Mouse (Mus musculus): Measurements from ENCODE around the gene Hnrnpll. TPM values are rescaled to one million over a fixed set of nuclear protein-coding genes. Genes with fewer than 3 reads are reported as not detected.

Hnrnpll gene
- total and polyA plus RNA-seq, 2 experiments from 2014 or later = 40.0 to 41.8 TPM

DNA sequence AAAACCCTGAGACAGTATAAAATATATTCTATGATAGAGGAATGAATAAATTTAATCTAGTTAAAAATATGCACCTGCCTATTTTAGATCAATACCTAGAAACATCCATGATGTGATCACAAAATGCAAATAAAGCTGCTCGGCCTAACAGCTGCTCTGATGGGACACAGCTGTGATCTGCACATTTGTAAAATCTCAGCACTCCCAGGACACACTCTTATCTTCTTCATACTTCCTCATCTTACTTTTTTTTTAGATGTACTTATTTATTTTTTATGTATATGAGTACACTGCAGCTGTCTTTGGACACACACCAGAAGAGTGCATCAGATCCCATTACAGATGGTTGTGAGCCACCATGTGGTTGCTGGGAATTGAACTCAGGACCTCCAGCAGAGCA is 20.4 kb downstream of the Hnrnpll start:
- DNase-seq (ENCODE audit: low spot score) = no peak
- Histone ChIP-seq H3K9ac (replicated peaks; ENCODE audit: low read length) (no peak overlapping the region), H3K4me3 (ENCODE audit: low read length) (no peak overlapping the region), H3K27ac (no peak overlapping the region), H3K9me3 (ENCODE audit: low read length) (no peaks in the 10 kb centered on the region), H3K4me2 (ENCODE audit: low read depth, low read length) (no peak overlapping the region), H3K4me1 (ENCODE audit: insufficient read depth, low read length) (no peaks in the 10 kb centered on the region), H3K36me3 (ENCODE audit: insufficient read depth, low read length) (peaks cover 3% of the 10 kb centered on the region; the same call in 1 of the 2 replicates), H3K27me3 (ENCODE audit: insufficient read depth, low read length) (no peaks in the 10 kb centered on the region)
- no peak for ATAC-seq
- TF ChIP-seq CTCF (IDR thresholded peaks at IDR 0.05; ENCODE audit: low read depth) = no peak
- WGBS = 69% methylated on average over 1 of the region's 1 CpGs

DNA sequence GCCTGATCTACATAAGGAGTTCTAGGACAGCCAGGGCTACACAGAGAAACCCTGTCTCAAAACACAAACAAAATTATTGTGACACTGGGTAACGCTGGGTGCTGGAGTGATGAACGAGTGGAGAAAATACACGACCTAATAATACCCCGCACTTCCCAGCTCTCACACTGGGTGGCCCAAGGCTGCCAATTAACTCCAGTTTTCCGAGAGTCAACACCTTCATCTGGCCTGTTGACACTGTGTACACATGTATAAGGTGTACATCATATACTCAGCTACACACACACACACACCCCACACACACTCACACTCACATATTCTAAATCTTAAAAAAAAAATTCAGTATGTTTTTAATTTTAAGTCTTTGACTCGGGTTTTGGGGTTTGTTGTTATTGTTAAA is 33.5 kb downstream of the Hnrnpll start:
- H3K9ac ChIP-seq (replicated peaks; ENCODE audit: low read length) = no peak overlapping the region
- no peak overlapping the region for H3K4me2 ChIP-seq (ENCODE audit: low read depth, low read length)
- 0 out of 2 replicates have a peak, but pooled peaks have one; percentile 38 for ATAC-seq
- no peak overlapping the region for H3K27ac ChIP-seq
- H3K9me3 ChIP-seq (ENCODE audit: low read length) = no peaks in the 10 kb centered on the region
- H3K27me3 ChIP-seq (ENCODE audit: insufficient read depth, low read length) = no peaks in the 10 kb centered on the region
- no peak overlapping the region for H3K4me3 ChIP-seq (ENCODE audit: low read length)
- H3K36me3 ChIP-seq (ENCODE audit: insufficient read depth, low read length) = peaks cover 20% of the 10 kb centered on the region
- WGBS = 88% methylated on average over 6 of the region's 6 CpGs
- DNase-seq (ENCODE audit: low spot score) = no peak
- peak; percentile 25 for TF ChIP-seq CTCF (IDR thresholded peaks at IDR 0.05; ENCODE audit: low read depth)
- no peaks in the 10 kb centered on the region for H3K4me1 ChIP-seq (ENCODE audit: insufficient read depth, low read length)

DNA sequence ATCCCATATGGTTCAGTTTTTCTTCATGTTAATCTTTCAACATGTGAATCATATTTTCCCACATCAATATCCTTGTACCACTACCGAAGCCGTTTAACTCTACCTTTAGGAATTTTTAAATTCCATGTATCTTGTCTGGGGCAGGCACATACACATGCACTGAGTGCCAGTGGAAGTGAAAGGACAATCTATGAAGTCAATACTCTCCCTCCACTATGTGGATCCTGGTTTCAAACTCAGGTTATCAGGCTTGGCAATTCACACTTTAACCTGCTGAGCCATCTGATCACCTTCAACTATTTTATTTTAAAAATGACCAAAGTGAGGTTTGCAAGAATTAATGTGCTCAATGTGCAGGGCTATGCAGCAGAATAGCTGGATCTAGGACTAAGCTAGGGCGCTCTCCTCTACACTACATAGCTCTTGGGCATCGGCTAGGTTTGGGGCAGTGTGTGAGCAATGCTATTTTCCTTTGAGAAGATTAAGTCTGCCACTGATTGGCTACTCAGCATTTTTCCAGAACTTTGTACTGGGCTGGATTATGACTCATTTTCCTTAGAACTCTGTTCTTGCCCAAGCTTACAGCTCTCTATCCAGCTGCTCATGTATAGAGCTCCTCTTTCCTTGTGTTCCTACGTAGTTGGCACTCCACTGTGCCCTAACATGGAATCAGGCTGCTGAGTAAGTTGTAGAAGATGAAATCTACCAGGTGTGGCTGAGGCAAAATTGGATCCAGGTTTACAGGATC is 35.8 kb downstream of the Hnrnpll start:
- 94% methylated on average over 5 of the region's 5 CpGs for WGBS
- no peak overlapping the region for H3K9ac ChIP-seq (replicated peaks; ENCODE audit: low read length)
- H3K27ac ChIP-seq = no peak overlapping the region
- ATAC-seq = no peak
- no peaks in the 10 kb centered on the region for H3K9me3 ChIP-seq (ENCODE audit: low read length)
- H3K4me2 ChIP-seq (ENCODE audit: low read depth, low read length) = no peak overlapping the region
- TF ChIP-seq CTCF (IDR thresholded peaks at IDR 0.05; ENCODE audit: low read depth) = no peak
- H3K36me3 ChIP-seq (ENCODE audit: insufficient read depth, low read length) = peaks cover 10% of the 10 kb centered on the region
- no peak overlapping the region for H3K4me3 ChIP-seq (ENCODE audit: low read length)
- H3K27me3 ChIP-seq (ENCODE audit: insufficient read depth, low read length) = no peaks in the 10 kb centered on the region
- no peaks in the 10 kb centered on the region for H3K4me1 ChIP-seq (ENCODE audit: insufficient read depth, low read length)
- no peak for DNase-seq (ENCODE audit: low spot score)

DNA sequence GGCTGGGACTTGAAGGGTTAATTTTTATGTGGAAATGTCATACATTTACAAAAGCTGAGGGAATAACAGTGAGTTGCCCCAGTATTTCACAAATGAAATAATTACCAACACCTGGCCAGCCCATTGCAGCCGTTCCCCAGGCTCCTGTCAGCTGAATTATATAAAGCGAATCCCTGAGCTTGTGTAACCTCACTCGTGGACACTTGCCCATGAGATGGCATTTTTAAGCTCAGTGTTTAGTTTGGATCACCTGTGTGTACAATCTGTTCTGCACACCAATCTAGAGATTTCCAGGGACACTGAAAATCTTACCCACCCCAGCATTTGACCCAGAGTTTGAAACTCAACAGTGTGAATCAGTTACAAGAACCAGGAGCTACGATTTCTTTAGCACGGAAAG is 40.0 kb downstream of the Hnrnpll start:
- no peaks in the 10 kb centered on the region for H3K9me3 ChIP-seq (ENCODE audit: low read length)
- ATAC-seq (no peak), DNase-seq (ENCODE audit: low spot score) (no peak)
- no peak overlapping the region for H3K9ac ChIP-seq (replicated peaks; ENCODE audit: low read length)
- H3K4me3 ChIP-seq (ENCODE audit: low read length) = no peak overlapping the region
- no peak for TF ChIP-seq CTCF (IDR thresholded peaks at IDR 0.05; ENCODE audit: low read depth)
- H3K27me3 ChIP-seq (ENCODE audit: insufficient read depth, low read length) = no peaks in the 10 kb centered on the region
- 77% methylated on average over 5 of the region's 5 CpGs for WGBS
- no peaks in the 10 kb centered on the region for H3K4me1 ChIP-seq (ENCODE audit: insufficient read depth, low read length)
- no peaks in the 10 kb centered on the region for H3K36me3 ChIP-seq (ENCODE audit: insufficient read depth, low read length)
- H3K4me2 ChIP-seq (ENCODE audit: low read depth, low read length) = no peak overlapping the region
- no peak overlapping the region for H3K27ac ChIP-seq

DNA sequence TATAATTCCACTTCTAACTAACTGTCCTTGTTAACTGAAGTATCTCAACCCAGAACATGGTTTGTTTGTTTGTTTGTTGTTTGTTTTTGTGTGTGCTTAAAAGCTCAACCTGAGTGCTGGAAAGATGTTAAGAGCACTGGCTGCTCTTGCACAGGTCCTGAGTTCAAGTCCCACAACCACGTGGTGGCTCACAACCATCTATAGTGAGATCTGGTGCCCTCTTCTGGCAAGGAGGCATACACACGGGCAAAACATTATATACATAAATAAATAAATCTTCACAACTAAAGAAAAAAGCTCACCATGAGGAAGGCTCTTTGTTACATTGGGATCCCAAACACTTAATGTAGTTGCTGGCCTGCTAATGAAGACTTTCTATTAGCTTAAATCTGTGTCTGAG is 41.6 kb downstream of the Hnrnpll start:
- H3K4me3 ChIP-seq (ENCODE audit: low read length) = no peak overlapping the region
- no peaks in the 10 kb centered on the region for H3K27me3 ChIP-seq (ENCODE audit: insufficient read depth, low read length)
- WGBS = 63% methylated on average over 2 of the region's 2 CpGs
- TF ChIP-seq CTCF (IDR thresholded peaks at IDR 0.05; ENCODE audit: low read depth) = peak; percentile 28; the same call in 1 of the 2 replicates
- no peak overlapping the region for H3K27ac ChIP-seq
- no peaks in the 10 kb centered on the region for H3K4me1 ChIP-seq (ENCODE audit: insufficient read depth, low read length)
- no peaks in the 10 kb centered on the region for H3K9me3 ChIP-seq (ENCODE audit: low read length)
- ATAC-seq = no peak
- no peak overlapping the region for H3K4me2 ChIP-seq (ENCODE audit: low read depth, low read length)
- no peak for DNase-seq (ENCODE audit: low spot score)
- no peak overlapping the region for H3K9ac ChIP-seq (replicated peaks; ENCODE audit: low read length)
- H3K36me3 ChIP-seq (ENCODE audit: insufficient read depth, low read length) = no peaks in the 10 kb centered on the region

DNA sequence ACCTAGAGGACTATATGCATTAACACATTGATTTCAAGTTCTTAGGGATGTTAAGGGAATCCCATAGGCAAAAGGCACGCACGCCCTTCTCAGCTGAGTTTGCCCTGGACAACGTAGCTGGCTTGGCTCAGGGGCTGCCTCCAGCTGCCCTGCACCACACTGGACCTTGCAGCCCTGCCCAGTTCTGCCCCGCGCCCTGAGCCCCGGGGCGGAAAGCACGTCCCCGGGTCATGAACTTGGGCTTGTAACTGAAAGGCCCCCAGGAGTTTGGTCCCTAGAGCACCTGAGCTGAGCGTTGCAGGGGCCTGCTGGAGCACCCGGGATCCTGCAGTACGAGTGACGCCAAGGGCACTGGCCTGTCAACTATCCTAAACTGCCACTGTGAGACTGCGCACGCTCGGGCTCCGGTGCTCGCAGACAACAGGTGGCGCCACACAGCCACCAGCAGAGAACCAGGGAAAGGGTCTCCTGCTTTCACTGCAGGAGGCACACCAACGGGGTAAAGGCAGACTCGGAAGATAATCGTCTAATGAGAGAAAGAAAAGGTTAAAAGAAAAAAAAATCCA is 43.1 kb downstream of the Hnrnpll start:
- WGBS = 12% methylated on average over 22 of the region's 22 CpGs
- peak; percentile 54 for DNase-seq (ENCODE audit: low spot score)
- Histone ChIP-seq H3K4me1 (ENCODE audit: insufficient read depth, low read length) (no peaks in the 10 kb centered on the region), H3K27me3 (ENCODE audit: insufficient read depth, low read length) (no peaks in the 10 kb centered on the region), H3K36me3 (ENCODE audit: insufficient read depth, low read length) (no peaks in the 10 kb centered on the region), H3K4me3 (ENCODE audit: low read length) (peak overlapping the region; percentile 18; the same call in 1 of the 2 replicates), H3K4me2 (ENCODE audit: low read depth, low read length) (peak overlapping the region; percentile 48), H3K9ac (replicated peaks; ENCODE audit: low read length) (no peak overlapping the region), H3K9me3 (ENCODE audit: low read length) (no peaks in the 10 kb centered on the region), H3K27ac (no peak overlapping the region)
- TF ChIP-seq CTCF (IDR thresholded peaks at IDR 0.05; ENCODE audit: low read depth) = peak; percentile 68
- peak; percentile 68 for ATAC-seq

Measured in hindbrain, postnatal 0 days (tissue).